Mouse (Mus musculus) kidney, adult 8-10 months (tissue): ENCODE measurements at regions not wholly inside any gene's neighbourhood (a gene's known extent, or its start where the extent isn't known, plus 50 kb on each side); places are given as distances from the start of the nearest gene placed in this dataset.

Experiments used
- DNase-seq, 2 experiments: peaks; one replicate each; pipeline ENCODE4 v3.0.0; 2022

DNA sequence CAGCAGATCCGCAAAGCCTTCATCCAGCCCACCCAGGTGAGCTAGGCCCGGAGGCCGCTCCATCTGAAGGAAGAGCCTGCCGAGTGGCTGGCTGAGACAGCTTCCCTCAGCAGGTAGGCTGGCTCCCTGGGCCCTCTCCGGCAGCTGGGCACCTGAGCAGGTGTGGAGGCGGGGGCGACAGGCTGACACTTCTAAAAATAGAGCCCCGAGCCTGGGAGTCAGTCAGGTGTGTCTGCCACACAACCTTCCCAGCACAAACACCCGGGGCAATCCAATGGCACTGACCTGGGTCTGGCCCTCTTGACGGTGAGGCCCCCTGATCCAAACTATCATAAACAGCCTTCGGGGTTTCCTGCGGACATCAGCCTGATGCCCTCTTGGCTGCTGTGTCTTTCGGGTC is 58.5 kb downstream of the Zfp36l2 start:
- DNase-seq: peak; percentile 64 to 76

DNA sequence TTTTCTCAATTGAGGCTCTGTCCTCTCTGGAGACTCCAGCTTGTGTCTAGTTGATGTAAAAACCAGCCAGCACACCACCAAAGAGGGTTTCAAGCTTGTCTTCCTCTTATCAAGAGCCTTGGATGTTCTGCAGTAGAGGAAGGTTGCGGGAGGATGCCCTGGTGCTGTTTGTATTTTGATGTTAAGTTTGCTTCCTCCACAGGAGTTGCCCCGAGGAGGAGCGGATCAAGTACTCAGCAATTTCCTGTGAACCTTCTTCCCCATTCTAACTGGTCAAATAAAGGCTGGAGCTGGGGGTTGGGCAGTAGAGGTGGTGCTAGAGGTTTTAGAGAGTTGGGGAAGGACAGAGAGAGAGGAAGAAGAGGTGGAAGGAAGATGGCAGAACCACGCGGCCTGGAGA is 59.5 kb downstream of the Zfp36l2 start:
- DNase-seq: no peak

GRCm38 (mm10) chr17:84126168-84126567 is 61.6 kb downstream of the Zfp36l2 start:
- DNase-seq: no peak

- no peak for DNase-seq
Observed at GRCm38 (mm10) chr17:84123161-84123560, 64.6 kb downstream of the Zfp36l2 start.

DNA sequence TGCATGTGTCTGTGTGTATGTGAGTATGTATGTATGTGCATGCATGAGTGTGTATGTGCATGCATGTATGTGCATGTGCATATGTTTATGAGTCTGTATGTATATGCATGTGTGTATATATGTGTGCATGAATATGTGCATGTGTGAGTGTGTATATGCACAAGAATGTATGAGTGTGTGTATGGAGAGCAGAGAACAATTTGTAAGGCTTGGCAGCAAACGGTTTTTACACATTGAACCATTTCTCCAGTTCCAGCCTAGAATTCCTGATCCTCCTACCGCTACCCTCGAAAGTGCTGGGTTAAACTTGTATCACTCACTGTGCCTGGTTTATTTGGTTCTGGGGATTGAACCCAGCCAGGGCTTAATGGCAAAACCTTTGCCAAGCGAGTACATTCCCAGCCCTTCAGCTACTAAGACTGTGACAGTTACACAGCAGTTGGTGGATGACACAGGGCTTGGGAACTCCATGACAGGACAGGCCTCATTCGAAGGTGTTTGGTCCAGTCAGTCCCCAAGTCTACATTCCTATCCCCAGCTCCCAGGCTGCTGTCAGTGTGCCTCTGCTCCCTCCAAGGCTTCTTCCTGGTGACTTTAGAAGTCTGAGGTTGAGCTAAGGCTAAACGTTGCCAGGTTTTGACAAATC is 65.1 kb downstream of the Zfp36l2 start:
- no peak for DNase-seq

DNA sequence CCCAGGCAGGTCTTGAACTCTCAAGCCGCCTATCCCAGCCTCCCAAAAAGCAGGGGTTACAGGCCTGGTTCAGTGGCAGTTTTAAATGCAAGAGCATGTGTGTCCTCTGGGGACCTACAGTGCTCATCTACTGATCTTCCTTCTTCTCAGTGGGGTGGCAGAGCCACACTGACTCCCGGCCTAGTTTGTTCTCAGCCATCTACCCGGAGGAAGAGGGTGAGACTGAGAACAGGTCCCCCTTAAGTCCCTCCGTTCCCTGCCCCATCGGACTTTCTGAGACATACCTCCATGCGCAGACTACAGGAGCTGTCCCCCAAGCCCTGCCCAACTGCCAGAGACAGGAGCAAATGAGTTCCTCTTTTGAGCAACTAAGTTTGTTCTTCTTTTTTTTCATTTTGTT is 66.5 kb downstream of the Zfp36l2 start:
- no peak for DNase-seq

DNA sequence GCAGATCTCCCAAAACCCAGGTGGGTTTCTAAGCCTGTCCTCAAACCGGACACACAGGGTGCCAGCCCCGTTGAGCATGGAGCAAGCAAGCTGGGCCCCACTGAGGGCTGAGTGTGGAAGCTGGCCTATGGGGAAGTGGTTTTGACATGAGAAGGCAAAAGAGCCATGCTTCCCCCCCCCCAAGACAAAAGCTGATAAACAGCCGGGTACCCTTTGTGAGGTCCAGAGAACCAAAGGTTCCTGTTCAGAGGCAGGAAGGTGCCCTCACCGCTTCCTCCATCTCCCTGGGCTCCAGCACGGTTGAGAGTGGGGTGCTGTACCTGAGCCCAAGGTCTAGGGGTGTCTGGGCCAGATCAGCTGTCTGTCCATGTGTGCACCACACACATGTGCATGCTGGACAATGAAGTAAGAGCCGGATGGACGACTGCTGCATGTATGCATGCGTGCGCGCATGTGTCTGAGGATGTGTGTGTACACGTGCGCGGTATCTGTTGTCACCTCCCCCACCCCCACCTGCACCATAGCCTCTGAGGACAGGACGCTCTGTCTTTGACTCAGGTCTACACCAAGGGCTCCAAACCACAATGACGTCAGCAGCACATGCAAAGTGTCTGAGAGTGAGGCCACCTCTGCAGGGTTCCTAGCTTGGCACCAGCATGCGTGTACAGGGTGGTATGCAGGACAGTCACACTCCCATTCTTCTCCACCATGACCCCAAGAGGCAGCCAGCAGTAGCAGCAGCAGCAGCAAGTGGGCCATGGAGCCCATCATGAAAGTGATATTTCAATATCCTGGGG is 68.3 kb downstream of the Zfp36l2 start:
- DNase-seq: no peak

DNA sequence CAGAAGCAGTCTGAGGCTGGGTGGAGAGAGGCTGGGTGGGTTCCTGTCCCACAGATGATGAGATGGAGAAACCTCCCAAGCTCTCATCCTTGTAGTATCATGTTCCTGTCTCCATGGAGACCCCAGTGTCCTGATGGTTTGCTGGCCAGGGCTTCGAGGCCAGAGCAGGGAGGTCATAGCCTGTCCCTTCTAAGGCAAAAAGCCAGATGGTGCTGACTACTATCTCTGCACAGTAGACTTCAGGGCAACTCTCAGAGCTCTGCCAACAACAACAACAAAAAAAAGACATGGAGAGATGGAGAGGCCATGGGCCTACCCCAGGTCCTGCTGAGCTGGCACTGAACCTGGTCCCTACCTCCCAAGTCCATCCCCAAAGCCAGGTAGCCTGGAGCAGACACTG is 69.0 kb downstream of the Zfp36l2 start:
- DNase-seq: no peak

DNA sequence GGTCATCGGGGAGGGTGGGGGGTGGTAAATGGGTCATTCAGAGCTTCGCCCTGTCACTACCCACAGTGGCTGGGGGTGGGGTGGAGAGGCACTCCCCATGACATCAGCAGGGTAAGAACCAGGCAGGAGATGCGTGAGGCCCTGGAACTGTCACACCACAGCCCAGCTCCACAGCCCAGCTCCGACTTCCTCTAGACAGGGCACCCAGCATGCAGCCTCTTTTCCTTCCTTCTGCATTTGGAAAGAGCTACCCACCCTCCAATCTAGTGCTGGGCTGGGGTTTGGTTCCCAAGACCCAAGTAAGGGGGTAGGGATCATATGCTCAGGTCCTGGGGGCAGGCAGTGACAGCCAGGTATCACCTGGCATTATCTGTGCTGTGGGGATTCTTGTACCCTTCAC is 69.5 kb downstream of the Zfp36l2 start:
- DNase-seq: no peak

DNA sequence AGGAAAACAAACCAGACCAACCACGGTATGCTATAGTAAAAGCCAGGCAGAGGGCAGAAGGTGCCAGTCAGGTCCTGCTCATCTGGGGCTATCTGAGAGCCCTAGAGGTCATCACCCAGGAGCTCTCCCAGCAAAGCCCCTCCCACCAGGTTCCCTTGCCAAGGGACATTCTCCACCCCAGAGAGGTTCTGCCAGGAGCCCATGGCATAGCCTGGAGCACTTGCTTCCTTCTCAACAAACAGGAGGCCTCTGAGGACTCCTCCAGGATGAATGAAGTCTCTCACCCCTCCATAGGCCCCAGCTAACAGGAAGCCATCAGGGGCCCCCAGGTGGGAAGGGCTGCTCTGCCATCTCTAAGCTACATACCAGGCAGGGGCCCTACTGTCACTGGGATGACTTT is 70.0 kb downstream of the Zfp36l2 start:
- DNase-seq: peak; percentile 58 to 59

DNA sequence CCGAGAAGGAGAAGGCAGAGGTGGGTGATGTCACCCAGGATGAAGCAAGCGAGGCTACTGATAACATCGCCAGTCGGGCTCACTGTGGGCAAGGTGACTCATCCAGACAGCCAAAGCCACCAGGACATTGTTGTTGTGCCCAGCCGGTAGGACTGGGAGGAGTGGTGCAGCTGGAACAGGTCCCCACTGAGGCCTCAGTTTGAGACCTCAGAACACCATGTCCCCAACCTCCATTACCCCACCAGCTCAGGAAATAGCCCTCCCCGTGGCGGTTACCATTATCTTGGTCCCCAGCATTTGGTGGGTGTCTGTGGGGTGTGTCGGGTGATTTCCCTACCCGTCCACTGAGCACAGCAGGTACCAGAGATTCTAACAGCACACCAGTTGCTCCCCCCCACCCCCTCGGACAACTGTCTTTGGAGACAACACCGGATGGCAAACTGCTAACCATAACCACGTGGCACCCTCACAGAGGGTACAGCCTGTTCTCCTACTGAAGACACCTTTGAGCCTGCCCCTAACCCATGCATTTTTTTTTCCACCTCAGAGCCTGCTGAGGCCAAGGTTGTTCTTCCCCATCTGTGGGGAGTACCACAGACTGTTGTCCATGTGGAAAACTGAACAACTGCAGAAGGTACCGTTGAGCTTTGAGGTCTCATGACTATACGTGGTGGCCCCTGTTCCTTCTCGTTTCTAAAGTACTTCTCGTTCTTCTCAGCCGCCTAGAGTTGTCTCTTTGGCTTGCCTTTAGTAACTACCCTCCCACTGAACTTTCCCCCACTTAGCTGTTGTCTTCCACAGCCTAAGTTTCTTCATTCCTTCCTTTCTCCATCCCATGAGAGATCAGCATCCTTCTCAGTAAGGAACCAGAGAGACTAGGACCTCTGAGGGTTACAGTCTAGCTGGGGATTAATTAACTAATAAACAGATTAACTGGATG is 71.1 kb downstream of the Zfp36l2 start:
- no peak for DNase-seq

- no peak for DNase-seq
Observed at GRCm38 (mm10) chr17:84115957-84116339, 71.8 kb downstream of the Zfp36l2 start.

GRCm38 (mm10) chr17:84115133-84115532 is 72.6 kb downstream of the Zfp36l2 start:
- DNase-seq: no peak

DNA sequence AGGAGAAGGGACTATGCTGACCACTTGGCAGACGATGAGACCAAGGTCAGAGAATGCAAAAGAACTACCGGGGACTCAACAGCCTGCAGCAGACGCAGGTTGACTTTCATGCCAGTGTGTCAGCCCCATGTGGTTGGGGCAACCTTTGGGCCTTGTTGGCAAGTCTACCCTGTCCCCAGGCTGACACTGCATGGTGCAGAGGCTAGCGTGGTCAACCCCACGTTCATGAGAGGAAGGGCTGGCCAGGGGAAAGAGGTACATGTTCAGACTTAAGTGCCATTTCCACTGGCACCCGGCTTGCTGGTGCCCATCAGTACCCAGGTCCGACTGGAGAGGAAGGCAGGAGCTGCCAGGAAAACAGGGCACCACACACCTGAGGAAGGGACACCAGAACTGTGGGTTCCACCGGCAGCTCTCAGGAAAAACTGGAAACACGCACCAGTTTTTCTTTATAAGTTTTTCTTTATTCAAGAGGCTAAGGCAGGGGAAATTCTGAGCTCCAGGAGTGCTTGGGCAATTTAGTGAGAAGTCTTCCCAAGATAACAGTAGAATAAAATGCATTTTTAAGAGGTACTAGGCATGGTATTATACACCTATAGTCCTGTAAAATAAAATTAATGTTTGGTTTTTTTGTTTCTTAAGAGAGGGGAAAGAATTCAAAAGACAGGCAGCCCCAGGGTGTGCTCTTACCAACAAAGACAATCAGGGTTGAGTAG is 73.3 kb downstream of the Zfp36l2 start:
- DNase-seq: peak in 1 of 2 experiments; percentile 59

DNA sequence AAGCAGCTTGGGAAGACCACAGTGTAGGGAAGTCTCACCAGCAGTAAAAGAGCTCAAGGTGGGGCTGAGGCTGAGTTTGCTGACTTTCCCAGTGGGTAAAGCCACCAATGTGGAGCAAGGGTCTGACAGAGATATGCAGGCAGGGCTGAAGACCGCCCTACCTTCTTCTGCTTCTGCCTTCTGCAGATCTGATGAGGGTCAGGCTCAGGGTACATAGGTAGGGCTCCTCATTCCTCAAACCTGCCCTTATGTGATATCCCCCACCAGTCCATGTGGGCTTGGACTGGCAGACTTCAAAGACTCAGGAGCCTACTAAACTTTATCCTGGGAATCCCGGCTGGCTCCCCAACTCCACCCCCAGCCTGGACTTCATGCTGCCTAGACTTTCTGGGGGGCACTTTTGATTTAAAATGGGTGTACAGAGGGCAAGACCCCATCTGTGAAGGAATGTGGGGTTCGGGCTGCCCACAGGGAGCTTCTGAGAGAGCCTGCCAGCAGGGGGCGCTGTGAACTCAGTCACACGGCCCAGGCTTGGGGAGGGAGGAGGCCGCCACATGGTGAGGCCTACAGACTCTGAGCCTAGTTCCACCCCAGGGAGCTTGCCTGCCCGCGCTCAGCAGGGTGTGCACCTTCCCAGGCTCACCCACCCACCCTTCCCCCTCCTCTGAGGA is 74.0 kb downstream of the Zfp36l2 start:
- DNase-seq: peak; percentile 87 to 93

GRCm38 (mm10) chr17:84112411-84113031 is 75.2 kb downstream of the Zfp36l2 start:
- no peak for DNase-seq

- no peak for DNase-seq
Observed at GRCm38 (mm10) chr17:84111787-84112370, 75.9 kb downstream of the Zfp36l2 start.

- no peak for DNase-seq
Observed at GRCm38 (mm10) chr17:84110945-84111344, 76.8 kb downstream of the Zfp36l2 start.

GRCm38 (mm10) chr17:84110000-84110695 is 77.6 kb downstream of the Zfp36l2 start:
- no peak for DNase-seq

- DNase-seq: no peak
Observed at GRCm38 (mm10) chr17:84107946-84108686, 79.6 kb downstream of the Zfp36l2 start.
